Mouse (Mus musculus): Measurements from ENCODE around the gene S100pbp. TPM values are rescaled to one million over a fixed set of nuclear protein-coding genes. Genes with fewer than 3 reads are reported as not detected.
A peak's percentile ranks its signal among the peaks of the same experiment; 100 is the strongest.

The S100pbp gene
- 17.3 and 19.3 TPM in 2 replicates for polyA plus RNA-seq (2014; fragmentation: Nextera tagmentation; extraction: Ambion mirVana)

- Histone ChIP-seq H3K27me3 (ENCODE audit: control insufficient read depth, insufficient read depth, low read length) (no peaks in the 10 kb centered on the region), H3K36me3 (replicated peaks; ENCODE audit: control insufficient read depth, insufficient read depth) (no peaks in the 10 kb centered on the region; the same call in 1 of the 2 replicates), H3K4me2 (replicated peaks) (peak within 1 kb of the TSS; percentile 86), H3K27ac (peak within 1 kb of the TSS; percentile 79), H3K4me1 (replicated peaks; ENCODE audit: control insufficient read depth, insufficient read depth, low read length) (peaks cover 23% of the 10 kb centered on the region), H3K9ac (peak within 1 kb of the TSS; percentile 79), H3K9me3 (ENCODE audit: control insufficient read depth, low read length) (no peaks in the 10 kb centered on the region), H3K4me3 (replicated peaks; ENCODE audit: low read length) (peak within 1 kb of the TSS; percentile 83)
- DNase-seq (ENCODE audit: low spot score) = peak; percentile 97
- WGBS = under 1% methylated on average over 58 of the region's 58 CpGs
- ATAC-seq (ENCODE audit: low FRiP score) = peak; percentile 91
Measured at GRCm38 (mm10) chr4:129189542-129190519, at the start of gene S100pbp, which contains the start of gene Yars. S100pbp (minus strand) TSS chr4:129189727. Yars (plus strand) TSS chr4:129189760.

GRCm38 (mm10) chr4:129239075-129239474, 49.5 kb upstream of the S100pbp start:
- Histone ChIP-seq H3K9ac (peak overlapping the region; percentile 80), H3K9me3 (ENCODE audit: control insufficient read depth, low read length) (no peaks in the 10 kb centered on the region), H3K27me3 (ENCODE audit: control insufficient read depth, insufficient read depth, low read length) (no peaks in the 10 kb centered on the region), H3K4me3 (replicated peaks; ENCODE audit: low read length) (peak overlapping the region; percentile 70), H3K4me1 (replicated peaks; ENCODE audit: control insufficient read depth, insufficient read depth, low read length) (peaks cover 31% of the 10 kb centered on the region), H3K4me2 (replicated peaks) (peak overlapping the region; percentile 76), H3K27ac (peak overlapping the region; percentile 48; the same call in 1 of the 2 replicates), H3K36me3 (replicated peaks; ENCODE audit: control insufficient read depth, insufficient read depth) (no peaks in the 10 kb centered on the region)
- DNase-seq (ENCODE audit: low spot score) (peak; percentile 73), ATAC-seq (ENCODE audit: low FRiP score) (peak; percentile 85)
- WGBS = under 1% methylated on average over 27 of the region's 29 CpGs

- Histone ChIP-seq H3K4me2 (replicated peaks) (peak overlapping the region; percentile 76), H3K9ac (peak overlapping the region; percentile 80), H3K27me3 (ENCODE audit: control insufficient read depth, insufficient read depth, low read length) (no peaks in the 10 kb centered on the region), H3K27ac (peak overlapping the region; percentile 48; the same call in 1 of the 2 replicates), H3K36me3 (replicated peaks; ENCODE audit: control insufficient read depth, insufficient read depth) (no peaks in the 10 kb centered on the region), H3K4me1 (replicated peaks; ENCODE audit: control insufficient read depth, insufficient read depth, low read length) (peaks cover 31% of the 10 kb centered on the region), H3K4me3 (replicated peaks; ENCODE audit: low read length) (peak overlapping the region; percentile 70), H3K9me3 (ENCODE audit: control insufficient read depth, low read length) (no peaks in the 10 kb centered on the region)
- DNase-seq (ENCODE audit: low spot score) (no peak), ATAC-seq (ENCODE audit: low FRiP score) (peak; percentile 63)
- WGBS = under 1% methylated on average over 23 of the region's 23 CpGs
Measured at GRCm38 (mm10) chr4:129238579-129239016, 49.1 kb upstream of the S100pbp start.

- Histone ChIP-seq H3K36me3 (replicated peaks; ENCODE audit: control insufficient read depth, insufficient read depth) (no peaks in the 10 kb centered on the region), H3K27ac (no peak overlapping the region), H3K4me3 (replicated peaks; ENCODE audit: low read length) (peak overlapping the region; percentile 70), H3K9ac (peak overlapping the region; percentile 80), H3K4me2 (replicated peaks) (peak overlapping the region; percentile 76), H3K27me3 (ENCODE audit: control insufficient read depth, insufficient read depth, low read length) (no peaks in the 10 kb centered on the region), H3K9me3 (ENCODE audit: control insufficient read depth, low read length) (no peaks in the 10 kb centered on the region), H3K4me1 (replicated peaks; ENCODE audit: control insufficient read depth, insufficient read depth, low read length) (peaks cover 31% of the 10 kb centered on the region)
- DNase-seq (ENCODE audit: low spot score) (no peak), ATAC-seq (ENCODE audit: low FRiP score) (no peak)
- 6% methylated on average over 21 of the region's 21 CpGs for WGBS
Measured at GRCm38 (mm10) chr4:129237843-129238441, 48.4 kb upstream of the S100pbp start.

- no peak overlapping the region for H3K4me2 ChIP-seq (replicated peaks)
- H3K9ac ChIP-seq = no peak overlapping the region
- no peaks in the 10 kb centered on the region for H3K9me3 ChIP-seq (ENCODE audit: control insufficient read depth, low read length)
- no peak overlapping the region for H3K27ac ChIP-seq
- no peak overlapping the region for H3K4me3 ChIP-seq (replicated peaks; ENCODE audit: low read length)
- DNase-seq (ENCODE audit: low spot score) (no peak), ATAC-seq (ENCODE audit: low FRiP score) (no peak)
- WGBS = 84% methylated on average over 8 of the region's 8 CpGs
- H3K36me3 ChIP-seq (replicated peaks; ENCODE audit: control insufficient read depth, insufficient read depth) = no peaks in the 10 kb centered on the region
- no peaks in the 10 kb centered on the region for H3K27me3 ChIP-seq (ENCODE audit: control insufficient read depth, insufficient read depth, low read length)
- peaks cover 23% of the 10 kb centered on the region for H3K4me1 ChIP-seq (replicated peaks; ENCODE audit: control insufficient read depth, insufficient read depth, low read length)
Measured at GRCm38 (mm10) chr4:129236236-129236813, 46.8 kb upstream of the S100pbp start.

- WGBS = 89% methylated on average over 3 of the region's 3 CpGs
- ATAC-seq (ENCODE audit: low FRiP score) = no peak
- no peaks in the 10 kb centered on the region for H3K36me3 ChIP-seq (replicated peaks; ENCODE audit: control insufficient read depth, insufficient read depth)
Measured at GRCm38 (mm10) chr4:129235147-129235546, 45.6 kb upstream of the S100pbp start.

GRCm38 (mm10) chr4:129234488-129234887, 45.0 kb upstream of the S100pbp start:
- 87% methylated on average over 7 of the region's 7 CpGs for WGBS

More at GRCm38 (mm10) chr4:129235147-129235546, 45.6 kb upstream of the S100pbp start:
- Histone ChIP-seq H3K27me3 (ENCODE audit: control insufficient read depth, insufficient read depth, low read length) (no peaks in the 10 kb centered on the region), H3K9ac (no peak overlapping the region), H3K4me1 (replicated peaks; ENCODE audit: control insufficient read depth, insufficient read depth, low read length) (peaks cover 23% of the 10 kb centered on the region), H3K4me3 (replicated peaks; ENCODE audit: low read length) (no peak overlapping the region), H3K9me3 (ENCODE audit: control insufficient read depth, low read length) (no peaks in the 10 kb centered on the region), H3K4me2 (replicated peaks) (no peak overlapping the region), H3K27ac (no peak overlapping the region)
- no peak for DNase-seq (ENCODE audit: low spot score)

GRCm38 (mm10) chr4:129232561-129233360, 43.2 kb upstream of the S100pbp start:
- no peak overlapping the region for H3K4me3 ChIP-seq (replicated peaks; ENCODE audit: low read length)
- no peaks in the 10 kb centered on the region for H3K36me3 ChIP-seq (replicated peaks; ENCODE audit: control insufficient read depth, insufficient read depth)
- no peak overlapping the region for H3K27ac ChIP-seq
- H3K9me3 ChIP-seq (ENCODE audit: control insufficient read depth, low read length) = no peaks in the 10 kb centered on the region
- H3K4me1 ChIP-seq (replicated peaks; ENCODE audit: control insufficient read depth, insufficient read depth, low read length) = peaks cover 18% of the 10 kb centered on the region
- DNase-seq (ENCODE audit: low spot score) (no peak), ATAC-seq (ENCODE audit: low FRiP score) (no peak)
- no peak overlapping the region for H3K9ac ChIP-seq
- H3K4me2 ChIP-seq (replicated peaks) = no peak overlapping the region
- 76% methylated on average over 9 of the region's 9 CpGs for WGBS
- no peaks in the 10 kb centered on the region for H3K27me3 ChIP-seq (ENCODE audit: control insufficient read depth, insufficient read depth, low read length)

More at GRCm38 (mm10) chr4:129234488-129234887, 45.0 kb upstream of the S100pbp start:
- Histone ChIP-seq H3K27ac (no peak overlapping the region), H3K27me3 (ENCODE audit: control insufficient read depth, insufficient read depth, low read length) (no peaks in the 10 kb centered on the region), H3K9me3 (ENCODE audit: control insufficient read depth, low read length) (no peaks in the 10 kb centered on the region), H3K4me3 (replicated peaks; ENCODE audit: low read length) (no peak overlapping the region), H3K9ac (no peak overlapping the region), H3K36me3 (replicated peaks; ENCODE audit: control insufficient read depth, insufficient read depth) (no peaks in the 10 kb centered on the region), H3K4me1 (replicated peaks; ENCODE audit: control insufficient read depth, insufficient read depth, low read length) (peaks cover 20% of the 10 kb centered on the region), H3K4me2 (replicated peaks) (no peak overlapping the region)
- no peak for DNase-seq (ENCODE audit: low spot score)
- ATAC-seq (ENCODE audit: low FRiP score) = no peak

Data from hindbrain, embryonic 14.5 days (tissue).